Mouse (Mus musculus) cerebellum, postnatal 36 days (tissue): ENCODE results near the gene L3mbtl3.

Experiments
- DNase-seq, 2 experiments: peaks; one replicate each; pipeline ENCODE4 v3.0.0; 2021 to 2022; ENCODE audit warnings: mixed read lengths in 2 of 2

L3mbtl3 gene

GRCm38 (mm10) chr10:26232071-26232653 lies 143.6 kb downstream of the L3mbtl3 start:
- no peak for DNase-seq

- DNase-seq = no peak
These were observed 146.3 kb downstream of the L3mbtl3 start, which contains the start of gene Samd3 for GRCm38 (mm10) chr10:26229488-26229887. Gene Samd3 (plus strand): TSS chr10:26229707.

- DNase-seq = no peak
These were observed 147.6 kb downstream of the L3mbtl3 start for GRCm38 (mm10) chr10:26228187-26228586.

GRCm38 (mm10) chr10:26226734-26227133 lies 149.0 kb downstream of the L3mbtl3 start:
- DNase-seq = no peak

GRCm38 (mm10) chr10:26226241-26226640 lies 149.5 kb downstream of the L3mbtl3 start:
- DNase-seq = no peak
